Mouse (Mus musculus) heart, adult 2 months (tissue): Measurements from ENCODE around the gene Mtx1.

Experiments
- CTCF ChIP-seq: fragments of 200-600 bp; IDR thresholded peaks from 2 replicates; pipeline ENCODE4 v1.8.1; 2022; ENCODE audit warnings: antibody characterized with exemption, mild to moderate bottlenecking, moderate library complexity
- EP300 ChIP-seq: fragments of 200-500 bp; IDR thresholded peaks from 2 replicates; pipeline ENCODE4 v1.6.1; 2011; ENCODE audit warnings: low read depth, low read length, control low read depth; ENCODE audit not compliant: insufficient read depth
- POLR2A ChIP-seq: fragments of 200-500 bp; IDR thresholded peaks from 2 replicates; pipeline ENCODE4 v1.6.1; 2011; ENCODE audit warnings: mild to moderate bottlenecking, low read depth, low read length, control low read depth; ENCODE audit not compliant: insufficient read depth

DNA sequence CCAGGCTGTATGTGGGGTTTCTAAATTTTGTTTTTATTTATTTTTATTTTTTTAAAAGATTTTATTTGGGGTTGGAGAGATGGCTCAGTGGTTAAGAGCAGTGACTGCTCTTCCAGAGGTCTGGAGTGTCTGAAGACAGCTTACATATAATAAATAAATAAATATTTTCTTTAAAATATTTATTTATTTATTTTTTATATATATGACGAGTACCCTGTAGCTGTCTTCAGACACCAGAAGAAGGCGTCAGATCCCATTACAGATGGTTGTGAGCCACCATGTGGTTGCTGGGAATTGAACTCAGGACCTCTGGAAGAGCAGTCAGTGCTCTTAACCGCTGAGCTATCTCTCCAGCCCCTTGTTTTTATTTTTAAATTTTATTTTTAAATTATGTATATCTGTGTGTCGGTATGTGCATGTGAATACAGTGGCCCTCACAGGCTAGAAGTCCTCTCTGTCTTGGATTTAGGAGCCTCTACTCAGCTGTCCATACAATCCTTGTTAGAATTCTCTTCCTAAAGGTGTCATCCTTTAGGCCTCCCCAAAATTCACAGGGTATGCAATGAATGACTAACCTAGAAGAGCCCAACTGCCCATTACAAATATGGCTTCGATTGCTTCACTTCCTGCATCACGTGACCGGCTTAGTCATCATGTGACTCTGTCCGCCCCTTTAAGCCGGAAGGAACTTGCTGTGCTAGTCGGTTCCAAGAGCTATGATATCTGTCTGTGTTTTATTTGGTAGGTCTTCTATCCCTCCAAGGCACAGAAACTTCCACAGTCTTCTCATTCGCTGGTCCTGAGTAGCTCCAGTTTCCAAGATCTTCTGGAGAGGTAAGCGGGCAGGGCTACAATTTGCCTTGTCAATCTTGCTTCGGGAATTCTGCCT lies 24.4 kb downstream of the Mtx1 start, which contains the start of gene Gba:
- TF ChIP-seq POLR2A (peak; percentile 78), CTCF (no peak), EP300 (peak; percentile 89)
